Mouse (Mus musculus) kidney, adult 11 months (tissue): ENCODE results near the gene Larp6.

Experiments used
- DNase-seq: peaks from one replicate; pipeline ENCODE4 v3.0.0; 2022

Larp6 gene

DNA sequence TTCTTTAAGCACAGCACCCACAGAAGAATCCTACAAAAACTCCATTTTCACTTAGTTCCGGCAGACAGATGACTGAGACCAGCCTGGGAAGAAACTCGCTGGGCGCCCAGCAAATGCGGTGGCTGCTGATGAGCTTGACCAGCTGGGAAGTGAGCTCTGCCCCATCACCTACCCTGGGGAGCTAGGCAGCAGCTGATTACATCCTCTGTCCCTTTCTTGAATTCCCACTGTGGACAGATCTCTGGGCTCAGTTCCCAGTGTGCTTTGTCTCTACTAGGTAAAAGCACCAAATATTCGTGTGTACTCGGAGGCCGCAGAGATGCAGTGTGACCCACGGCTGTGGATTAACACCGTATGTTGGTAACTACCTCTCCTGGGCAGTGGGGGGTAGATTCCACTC is 55.6 kb downstream of the Larp6 start:
- DNase-seq = no peak

- no peak for DNase-seq
Observed at GRCm38 (mm10) chr9:60769711-60770111, 56.9 kb downstream of the Larp6 start.

- no peak for DNase-seq
Observed at GRCm38 (mm10) chr9:60773713-60774112, 60.9 kb downstream of the Larp6 start.

GRCm38 (mm10) chr9:60776899-60777298 is 64.1 kb downstream of the Larp6 start:
- DNase-seq = no peak

DNA sequence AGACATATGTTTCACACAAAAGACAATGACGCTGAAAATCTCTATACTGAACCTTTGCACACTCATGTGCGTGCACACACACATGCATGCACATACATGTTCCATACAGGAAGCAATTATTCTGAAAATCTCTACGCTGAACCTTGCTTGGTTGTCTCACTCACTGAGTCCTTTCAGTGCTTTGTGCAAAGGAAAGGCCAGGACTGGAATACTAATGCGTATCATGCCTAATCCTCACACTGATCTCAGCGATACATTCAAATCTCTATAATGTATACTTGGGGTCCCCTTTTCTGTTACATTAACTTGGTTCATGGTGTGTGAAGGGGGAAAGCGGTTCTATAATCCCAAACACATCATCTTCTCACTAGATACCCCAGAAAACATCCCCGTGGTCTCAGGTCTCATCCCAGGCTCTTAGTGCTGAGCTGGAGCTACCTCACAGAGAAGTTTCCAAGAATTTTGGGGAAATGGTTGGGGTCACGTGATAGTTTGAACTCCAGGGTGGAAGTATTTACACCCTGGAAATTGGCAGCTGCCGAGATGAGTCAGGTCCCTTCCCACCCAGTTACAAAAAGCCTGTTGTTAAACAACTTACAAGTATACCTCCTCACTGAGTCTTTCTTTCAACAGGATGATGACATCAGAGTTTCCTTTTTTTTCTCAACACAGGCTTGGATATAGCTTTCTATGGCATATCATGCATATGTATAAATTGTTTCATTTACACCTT is 69.4 kb downstream of the Larp6 start:
- DNase-seq = no peak

- DNase-seq = no peak
Observed at GRCm38 (mm10) chr9:60785069-60785468, 72.3 kb downstream of the Larp6 start.

DNA sequence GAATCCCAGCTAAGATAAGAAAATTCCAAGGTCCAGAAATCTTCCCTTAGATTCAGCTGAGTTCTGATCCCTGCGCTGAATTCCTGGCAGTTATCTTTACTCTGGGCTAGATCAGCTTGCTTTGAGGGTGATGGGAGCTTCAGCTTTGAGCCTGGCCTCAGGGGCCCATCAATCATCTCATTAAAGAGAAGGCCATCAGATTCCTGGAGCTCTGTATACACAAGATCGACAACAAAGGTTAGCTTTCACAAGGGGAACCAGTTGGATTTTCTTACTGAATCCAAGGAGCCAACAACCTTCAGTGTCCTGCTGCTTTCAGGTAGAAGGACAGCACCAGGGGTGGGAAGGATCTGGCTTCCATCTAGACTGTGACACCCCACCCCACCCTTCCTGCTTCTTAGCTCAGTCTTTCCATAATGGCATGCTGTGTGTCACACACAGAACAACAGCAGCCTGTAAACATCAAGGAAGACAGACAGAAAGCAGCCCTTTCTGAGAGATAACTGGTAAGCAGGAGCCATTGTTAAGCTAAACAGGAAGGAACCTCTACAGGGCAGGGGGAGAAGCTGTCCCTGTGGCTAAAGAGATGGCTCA is 74.8 kb downstream of the Larp6 start:
- no peak for DNase-seq
